Mouse (Mus musculus) megakaryocyte, embryonic 14.5 days (primary cell): Measurements from ENCODE around the gene Ccdc159.

Source experiments
- FLI1 ChIP-seq: IDR thresholded peaks from 2 replicates; pipeline ENCODE4 v1.6.1; 2012; ENCODE audit warnings: low read length, inconsistent platforms, mixed read lengths
- GATA1 ChIP-seq: IDR thresholded peaks from 3 replicates; pipeline ENCODE4 v1.6.1; 2012; ENCODE audit warnings: mixed read lengths, low read length, inconsistent platforms, borderline replicate concordance

DNA sequence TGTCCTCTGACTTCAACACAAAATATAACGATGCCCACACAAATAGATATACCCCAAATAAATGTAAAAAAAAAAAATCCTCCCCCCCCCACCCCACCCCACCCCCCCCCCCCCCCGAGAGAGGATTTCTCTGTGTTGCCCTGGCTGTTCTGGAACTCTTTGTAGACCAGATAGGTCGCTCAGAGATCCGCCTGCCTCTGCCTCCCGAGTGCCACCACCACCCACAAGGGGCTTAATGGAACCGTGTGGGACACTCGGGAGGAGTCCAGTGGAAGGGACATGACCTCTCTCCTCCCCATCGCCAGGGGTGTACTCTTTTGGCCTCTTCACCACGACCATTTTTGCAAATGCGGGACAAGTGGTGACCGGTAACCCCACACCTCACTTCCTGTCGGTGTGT lies 15.8 kb downstream of the Ccdc159 start:
- TF ChIP-seq GATA1 (no peak), FLI1 (no peak)
